14 mouse cellular contexts compared by ENCODE assay signal in the genomic region with DNA sequence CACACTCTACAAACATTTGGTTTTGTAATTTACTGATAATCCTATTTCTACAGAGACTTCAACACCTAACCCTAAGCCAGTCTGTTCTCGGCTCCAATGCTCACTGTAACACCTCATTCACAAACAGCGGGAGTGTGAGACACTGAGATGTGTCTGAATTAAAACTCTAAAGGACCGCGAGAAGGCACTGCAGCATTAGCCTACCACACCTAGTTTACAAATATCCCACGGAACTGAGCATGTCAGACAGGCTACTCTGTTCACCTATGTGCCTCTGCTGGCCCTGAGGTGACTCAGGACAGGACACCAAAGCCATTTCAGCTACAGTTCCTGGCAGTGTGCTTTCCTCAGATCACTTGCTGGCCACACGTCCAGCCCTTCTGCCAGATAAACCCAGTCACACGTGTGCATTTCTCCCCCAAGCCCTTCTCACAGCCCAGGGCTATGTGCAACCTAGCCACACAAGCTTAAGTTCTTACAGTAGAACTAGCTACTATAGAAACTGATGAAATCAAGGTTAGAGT.
DNase-seq lines count a peak whose midpoint lies in the region; ATAC-seq and TF ChIP-seq lines count a peak whose summit lies in the region.
"Had no signal": no experiment of that assay in that cellular context is flagged by ENCODE, and none has a peak within 500 bp of the region (broad histone marks: within the 10 kb centered on the region; RNA-seq: fewer than 3 reads in every experiment).

No protein-coding gene starts in this region.

- intact Hi-C loops in heart, postnatal 36 days (cut with DNase I) = loop anchor here (2.0 kb wide), 1 partner anchor 78 kb away; no protein-coding TSS in a partner anchor
- intact Hi-C loops in left cerebral cortex, postnatal 25 days (cut with DNase I) = loop anchor here (2.0 to 5.0 kb wide), 2 partner anchors 45 to 132 kb away; no protein-coding TSS in a partner anchor

- no peak overlapping the region for H3K9ac ChIP-seq in liver, postnatal 0 days (replicated peaks)
- no peak overlapping the region for H3K9ac ChIP-seq in liver, embryonic 12.5 days

- peak; percentile 40 for TF ChIP-seq CTCF in liver, postnatal 0 days (IDR thresholded peaks at IDR 0.05; ENCODE audit: low read depth)

- no peak for DNase-seq in cerebellum, adult 9-10 months
- DNase-seq in heart, adult 11 months = peak; percentile 92
- DNase-seq in heart, postnatal 36 days = no peak
- no peak for DNase-seq in liver, postnatal 0 days
- no peak for DNase-seq in thymus, postnatal 36 days
- no peak for DNase-seq in left cerebral cortex, postnatal 25 days (ENCODE audit: low spot score in 2 of 2)
- DNase-seq: kidney, postnatal 4 days; lung, adult 2 months; right cerebral cortex, postnatal 4 days had no signal

- peak overlapping the region; percentile 52; the same call in 1 of the 2 replicates for H3K27ac ChIP-seq in liver, postnatal 0 days (ENCODE audit: low read depth)
- H3K27ac ChIP-seq in liver, embryonic 12.5 days = no peak overlapping the region

- H3K4me2 ChIP-seq in liver, postnatal 0 days (ENCODE audit: low read depth, low read length) = no peak overlapping the region
- H3K4me2 ChIP-seq in liver, embryonic 12.5 days = no peak overlapping the region

- no peak for TF ChIP-seq EP300 in liver, postnatal 0 days (IDR thresholded peaks at IDR 0.05; ENCODE audit: low read depth)

- no peaks in the 10 kb centered on the region for H3K27me3 ChIP-seq in liver, postnatal 0 days (ENCODE audit: insufficient read depth, low read length)
- no peaks in the 10 kb centered on the region for H3K27me3 ChIP-seq in liver, embryonic 12.5 days (replicated peaks)

- ATAC-seq in cerebellum, adult (ENCODE audit: insufficient number of reproducible peaks, low FRiP score, low TSS enrichment) = 0 out of 2 replicates have a peak, but pooled peaks have one; percentile 40
- ATAC-seq in liver, postnatal 0 days = peak; percentile 36; the same call in 1 of the 2 replicates
- no peak for ATAC-seq in liver, embryonic 12.5 days
- ATAC-seq: intestine, embryonic 16.5 days had no signal

- 47% methylated on average over 7 of the region's 7 CpGs for WGBS in liver, postnatal 0 days (ENCODE audit: insufficient replicate concordance)
- 40% methylated on average over 7 of the region's 7 CpGs for WGBS in liver, embryonic 12.5 days (ENCODE audit: insufficient replicate concordance)

- H3K9me3 ChIP-seq in liver, postnatal 0 days (ENCODE audit: low read length) = no peaks in the 10 kb centered on the region
- no peaks in the 10 kb centered on the region for H3K9me3 ChIP-seq in liver, embryonic 12.5 days (replicated peaks)
- H3K9me3 ChIP-seq: megakaryocyte, embryonic 14.5 days had no signal

- no peaks in the 10 kb centered on the region for H3K36me3 ChIP-seq in liver, postnatal 0 days (replicated peaks; ENCODE audit: insufficient read depth, low read length)
- H3K36me3 ChIP-seq in liver, embryonic 12.5 days = no peaks in the 10 kb centered on the region

- H3K4me1 ChIP-seq in liver, postnatal 0 days (ENCODE audit: insufficient read depth) = no peaks in the 10 kb centered on the region
- peaks cover 9% of the 10 kb centered on the region; the same call in 1 of the 2 replicates for H3K4me1 ChIP-seq in liver, embryonic 12.5 days
- H3K4me1 ChIP-seq: megakaryocyte, embryonic 14.5 days had no signal

- no peak overlapping the region for H3K4me3 ChIP-seq in liver, postnatal 0 days (ENCODE audit: low read depth, low read length)
- no peak overlapping the region for H3K4me3 ChIP-seq in liver, embryonic 12.5 days
- H3K4me3 ChIP-seq: megakaryocyte, embryonic 14.5 days; myocyte had no signal
